Mouse (Mus musculus) heart, embryonic 11.5 days (tissue): ENCODE measurements around the gene Rnf135. TPM values are rescaled to one million over a fixed set of nuclear protein-coding genes. Genes with fewer than 3 reads are reported as not detected.

Experiments
- ATAC-seq: fragments of 200-750 bp; cut with Nextera tagmentation; replicated peaks from 2 replicates; pipeline ENCODE4 v1.8.0; 2017; ENCODE audit warnings: moderate library complexity; ENCODE audit not compliant: insufficient number of reproducible peaks, low FRiP score, low TSS enrichment
- H3K27ac ChIP-seq: fragments of 300-500 bp; sonication (generic); 2 replicates; pipeline ENCODE4 v1.5.1; 2014; ENCODE audit warnings: mild to moderate bottlenecking, low read depth, low read length
- H3K27me3 ChIP-seq: fragments of 300-500 bp; sonication (generic); 2 replicates; pipeline ENCODE4 v1.6.1; 2014; ENCODE audit warnings: mild to moderate bottlenecking, low read length, mixed read lengths; ENCODE audit not compliant: control insufficient read depth, insufficient read depth
- H3K36me3 ChIP-seq: fragments of 300-500 bp; sonication (generic); 2 replicates; pipeline ENCODE4 v1.6.1; 2014; ENCODE audit warnings: mild to moderate bottlenecking, low read length, moderate library complexity, mixed read lengths; ENCODE audit not compliant: control insufficient read depth, insufficient read depth
- H3K4me1 ChIP-seq: fragments of 300-500 bp; sonication (generic); 2 replicates; pipeline ENCODE4 v1.6.1; 2014; ENCODE audit warnings: low read length; ENCODE audit not compliant: control insufficient read depth, insufficient read depth
- H3K4me2 ChIP-seq: fragments of 300-500 bp; sonication (generic); 2 replicates; pipeline ENCODE4 v1.6.1; 2014; ENCODE audit warnings: mild to moderate bottlenecking, moderate library complexity
- H3K4me3 ChIP-seq: fragments of 300-500 bp; sonication (generic); 2 replicates; pipeline ENCODE4 v1.5.1; 2014; ENCODE audit warnings: low read depth, low read length
- H3K9ac ChIP-seq: fragments of 300-500 bp; sonication (generic); 2 replicates; pipeline ENCODE4 v1.6.1; 2014; ENCODE audit warnings: mild to moderate bottlenecking, low read depth, low read length, moderate library complexity
- H3K9me3 ChIP-seq: fragments of 300-500 bp; sonication (generic); replicated peaks from 2 replicates; pipeline ENCODE4 v1.6.1; 2016; ENCODE audit warnings: low read length; ENCODE audit not compliant: control insufficient read depth
- WGBS: fragments of 180-500 bp; shearing (Covaris S2); extraction: QIAGEN DNeasy Blood & Tissue Kit; methylation state at CpG from one replicate; pipeline ENCODE4 v1.1.7; 2014; ENCODE audit not compliant: insufficient replicate concordance; 5-methylcytosine and 5-hydroxymethylcytosine counted together
- polyA plus RNA-seq: library from polyadenylated mRNA; unstranded; fragments of >200 nt; fragmentation: Nextera tagmentation; extraction: Ambion mirVana; gene quantifications from 2 replicates; pipeline ENCODE4 v1.2.1, GENCODE M21; 2014

Gene Rnf135
- polyA plus RNA-seq, 1 experiment from 2014 or later = 6.1 TPM

DNA sequence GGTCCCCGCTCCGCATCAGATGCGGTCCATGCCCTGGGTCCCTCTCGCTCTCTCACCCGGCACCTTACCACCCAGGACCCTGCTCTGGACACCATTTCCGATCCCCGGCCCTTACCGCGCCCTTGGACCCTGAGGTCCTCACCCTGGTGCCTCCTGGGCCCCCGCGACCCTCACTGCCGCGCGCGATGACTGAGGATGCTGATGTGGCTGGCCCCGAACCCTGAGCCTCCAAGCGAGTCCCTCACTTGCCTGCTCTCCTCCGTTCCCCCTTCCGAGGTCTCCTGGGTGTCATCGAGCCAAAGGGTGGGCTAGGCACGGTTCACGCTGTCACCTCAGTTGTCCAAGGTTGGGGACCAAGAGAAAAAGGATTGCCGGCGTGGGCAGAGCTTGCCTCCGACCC lies 29.1 kb upstream of the Rnf135 start:
- ATAC-seq = no peak
- peaks cover 43% of the 10 kb centered on the region for H3K27me3 ChIP-seq

DNA sequence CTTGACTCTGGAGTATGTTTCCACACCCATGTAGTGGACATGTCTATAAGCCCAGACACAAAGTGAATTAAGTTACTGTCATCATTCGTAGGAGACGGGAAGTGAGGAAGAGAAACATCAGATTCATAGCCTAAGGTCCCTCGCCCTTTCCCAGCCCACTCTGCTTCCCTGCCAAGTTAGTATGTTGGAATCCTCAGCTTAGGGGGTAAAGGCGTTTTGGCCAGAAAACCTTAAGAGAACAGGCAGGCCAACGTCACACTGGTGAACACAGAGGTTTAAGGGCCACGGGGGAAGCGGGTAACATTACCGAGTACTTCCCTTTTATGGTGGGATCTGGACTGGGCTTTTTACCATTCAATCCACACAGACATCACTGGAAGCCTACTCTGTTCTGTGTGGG lies 28.1 kb upstream of the Rnf135 start:
- Histone ChIP-seq H3K4me1 (peaks cover 2% of the 10 kb centered on the region; the same call in 1 of the 2 replicates), H3K27me3 (peaks cover 43% of the 10 kb centered on the region), H3K9ac (no peak overlapping the region), H3K36me3 (no peaks in the 10 kb centered on the region), H3K27ac (no peak overlapping the region), H3K9me3 (no peaks in the 10 kb centered on the region), H3K4me2 (no peak overlapping the region), H3K4me3 (no peak overlapping the region)
- no peak for ATAC-seq
- WGBS = 82% methylated on average over 8 of the region's 8 CpGs

More for the DNA sequence above, 29.1 kb upstream of the Rnf135 start:
- no peaks in the 10 kb centered on the region for H3K36me3 ChIP-seq
- no peak overlapping the region for H3K27ac ChIP-seq
- H3K9me3 ChIP-seq = no peaks in the 10 kb centered on the region
- peak overlapping the region; percentile 81 for H3K4me2 ChIP-seq
- peak overlapping the region; percentile 57 for H3K4me3 ChIP-seq
- WGBS = 23% methylated on average over 25 of the region's 25 CpGs
- H3K4me1 ChIP-seq = peaks cover 2% of the 10 kb centered on the region; the same call in 1 of the 2 replicates
- H3K9ac ChIP-seq = no peak overlapping the region; the same call in 1 of the 2 replicates

DNA sequence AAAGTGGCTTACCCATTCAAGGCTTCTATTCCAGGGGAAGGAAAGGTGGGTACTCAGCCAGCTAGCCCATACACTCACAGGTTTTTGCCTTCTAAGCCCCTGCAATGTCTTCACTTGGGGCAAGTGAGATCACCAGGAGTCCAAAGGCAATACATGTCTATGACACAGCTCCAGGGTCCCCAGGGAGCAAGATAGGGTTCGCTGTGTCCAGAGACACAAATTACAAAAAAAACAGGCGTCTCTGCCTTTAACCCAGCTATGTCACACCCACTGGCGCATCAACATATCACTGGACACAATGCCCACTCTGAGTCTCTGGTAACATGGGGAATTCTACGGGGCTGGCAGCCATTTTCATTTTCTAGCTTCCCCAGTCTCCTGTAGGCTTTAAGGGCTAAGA lies 27.7 kb upstream of the Rnf135 start:
- no peak overlapping the region for H3K4me2 ChIP-seq
- H3K36me3 ChIP-seq = no peaks in the 10 kb centered on the region
- H3K9ac ChIP-seq = no peak overlapping the region
- ATAC-seq = no peak
- peaks cover 43% of the 10 kb centered on the region for H3K27me3 ChIP-seq
- H3K9me3 ChIP-seq = no peaks in the 10 kb centered on the region
- no peak overlapping the region for H3K27ac ChIP-seq
- no peak overlapping the region for H3K4me3 ChIP-seq
- WGBS = 81% methylated on average over 4 of the region's 4 CpGs
- peaks cover 2% of the 10 kb centered on the region; the same call in 1 of the 2 replicates for H3K4me1 ChIP-seq

DNA sequence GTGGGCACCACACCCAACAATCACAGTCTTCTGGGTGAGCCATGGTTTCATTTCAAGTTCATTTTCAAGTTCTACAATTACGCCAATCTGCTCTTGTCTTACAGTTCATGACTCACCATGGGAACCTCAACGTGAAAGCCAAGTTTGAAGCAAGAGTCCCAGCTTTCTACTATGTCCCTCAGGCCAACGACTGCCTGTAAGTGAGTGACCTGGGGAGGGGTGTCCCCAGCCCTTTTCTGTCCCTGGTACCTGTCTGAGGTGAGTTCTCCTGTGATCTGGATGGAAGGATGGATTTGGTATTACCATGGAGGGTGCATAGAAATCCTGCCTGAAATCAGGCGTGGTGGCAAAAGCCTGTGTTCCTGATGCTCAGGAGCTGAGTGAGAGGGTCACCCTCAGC lies 26.8 kb upstream of the Rnf135 start:
- no peak overlapping the region for H3K4me2 ChIP-seq
- no peaks in the 10 kb centered on the region for H3K36me3 ChIP-seq
- H3K4me1 ChIP-seq = peaks cover 2% of the 10 kb centered on the region; the same call in 1 of the 2 replicates
- peaks cover 39% of the 10 kb centered on the region for H3K27me3 ChIP-seq
- no peaks in the 10 kb centered on the region for H3K9me3 ChIP-seq
- no peak for ATAC-seq
- H3K4me3 ChIP-seq = no peak overlapping the region
- WGBS = 69% methylated on average over 4 of the region's 4 CpGs
- no peak overlapping the region for H3K27ac ChIP-seq
- no peak overlapping the region for H3K9ac ChIP-seq

DNA sequence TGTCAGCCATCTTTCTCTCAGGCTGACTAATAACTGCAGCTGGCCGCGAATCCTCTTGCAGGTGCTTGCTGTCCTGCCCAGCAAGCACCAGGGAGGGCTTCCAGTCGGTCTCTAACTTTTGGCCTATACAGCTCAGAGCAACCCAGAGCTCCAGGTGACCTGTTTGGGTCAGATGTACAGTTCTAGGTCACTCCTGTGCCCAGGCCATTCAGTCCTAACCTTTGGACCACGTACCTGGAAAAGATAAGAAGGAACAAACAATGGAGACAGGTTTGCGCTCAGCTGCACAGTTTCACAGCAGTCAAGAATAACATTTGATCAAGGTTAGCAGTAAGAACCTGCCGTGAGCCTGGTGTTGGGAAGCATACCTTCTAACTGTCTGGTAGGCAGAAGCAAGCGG lies 24.6 kb upstream of the Rnf135 start:
- Histone ChIP-seq H3K4me2 (no peak overlapping the region), H3K9me3 (no peaks in the 10 kb centered on the region), H3K4me3 (no peak overlapping the region), H3K36me3 (no peaks in the 10 kb centered on the region), H3K9ac (no peak overlapping the region), H3K4me1 (peaks cover 2% of the 10 kb centered on the region; the same call in 1 of the 2 replicates), H3K27me3 (peaks cover 25% of the 10 kb centered on the region), H3K27ac (no peak overlapping the region)
- ATAC-seq = no peak
- WGBS = 75% methylated on average over 7 of the region's 7 CpGs

DNA sequence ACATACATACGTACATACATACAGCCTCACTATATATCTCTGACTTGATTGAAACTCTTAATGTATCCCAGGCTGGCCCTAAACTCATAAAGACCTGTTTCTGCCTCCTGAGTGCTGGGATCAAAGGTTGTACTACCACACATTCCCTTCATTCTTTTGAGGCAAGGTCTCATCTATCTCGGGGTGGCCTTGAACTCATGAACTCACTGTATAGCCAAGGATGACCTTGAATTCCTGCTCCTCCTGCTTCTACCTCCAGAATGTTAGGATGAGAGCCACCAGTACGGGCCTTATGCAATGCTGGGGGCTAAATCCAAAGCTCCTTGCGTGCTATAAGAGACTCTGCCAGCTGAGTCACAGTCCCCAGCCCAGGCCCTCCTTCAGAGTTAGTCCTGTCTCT lies 22.6 kb upstream of the Rnf135 start:
- no peak overlapping the region for H3K4me2 ChIP-seq
- H3K27ac ChIP-seq = no peak overlapping the region
- no peak overlapping the region for H3K9ac ChIP-seq
- no peaks in the 10 kb centered on the region for H3K9me3 ChIP-seq
- H3K4me3 ChIP-seq = no peak overlapping the region
- WGBS = 71% methylated on average over 4 of the region's 4 CpGs
- H3K27me3 ChIP-seq = peaks cover 9% of the 10 kb centered on the region; the same call in 1 of the 2 replicates
- H3K4me1 ChIP-seq = no peaks in the 10 kb centered on the region
- no peaks in the 10 kb centered on the region for H3K36me3 ChIP-seq
- no peak for ATAC-seq

DNA sequence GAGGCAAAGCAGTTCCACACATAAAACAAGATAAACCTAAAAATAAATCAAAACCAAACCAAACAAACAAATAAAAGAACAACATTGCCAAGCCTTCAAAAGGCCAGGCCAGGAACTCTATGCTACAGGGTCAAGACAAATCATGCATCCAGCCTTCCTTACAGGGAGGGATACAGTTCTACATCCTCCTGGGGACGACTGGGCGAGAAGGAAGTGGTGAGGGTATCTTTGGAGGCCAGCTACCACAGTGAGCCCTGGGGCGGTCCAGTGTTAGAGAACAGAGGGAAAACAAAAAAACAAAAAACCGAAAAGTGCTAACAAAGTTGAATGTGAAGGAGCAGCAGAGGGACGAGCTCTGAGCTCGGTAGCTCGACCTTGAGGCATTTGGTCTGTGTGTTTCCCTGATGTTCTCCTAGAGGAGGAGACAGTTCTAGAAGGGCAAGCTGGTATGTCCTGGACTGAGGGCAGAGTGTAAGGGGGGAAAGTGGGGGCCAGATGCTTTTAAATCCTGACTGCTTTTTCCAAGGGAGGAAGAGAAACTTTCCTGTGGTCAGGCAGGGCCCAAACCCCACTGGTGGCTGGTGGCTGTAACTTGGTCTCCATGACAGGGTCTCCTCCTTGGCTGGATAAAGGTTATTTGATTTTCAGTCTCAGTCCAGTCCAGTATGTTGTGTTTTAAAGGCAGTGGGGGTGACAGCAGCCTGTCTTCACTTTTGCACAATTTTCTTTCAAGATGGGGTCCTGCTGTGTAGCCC lies 20.1 kb upstream of the Rnf135 start:
- H3K27ac ChIP-seq = no peak overlapping the region
- H3K4me2 ChIP-seq = no peak overlapping the region
- H3K36me3 ChIP-seq = no peaks in the 10 kb centered on the region
- H3K9ac ChIP-seq = no peak overlapping the region
- no peak overlapping the region for H3K4me3 ChIP-seq
- no peak for ATAC-seq
- no peaks in the 10 kb centered on the region for H3K4me1 ChIP-seq
- 70% methylated on average over 7 of the region's 7 CpGs for WGBS
- H3K27me3 ChIP-seq = no peaks in the 10 kb centered on the region
- no peaks in the 10 kb centered on the region for H3K9me3 ChIP-seq

DNA sequence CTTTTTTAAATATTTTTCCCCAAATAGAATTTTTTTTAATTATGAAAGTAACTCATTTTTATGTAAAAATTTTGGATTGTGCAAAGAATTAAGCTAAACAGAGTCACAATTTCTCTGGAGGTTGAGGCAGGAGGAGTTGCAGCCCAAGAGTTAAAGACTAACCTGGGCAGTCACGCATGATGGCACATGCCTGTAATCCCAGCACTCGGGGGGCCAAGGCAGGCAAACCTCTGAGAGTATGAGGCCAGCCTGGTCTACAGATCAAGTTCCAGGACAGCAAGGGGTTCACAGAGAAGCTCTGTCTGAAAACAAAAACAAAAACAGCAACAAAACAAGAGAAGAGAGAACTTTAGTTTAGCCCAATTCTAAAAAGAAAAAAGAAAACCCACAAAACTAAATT lies 19.4 kb upstream of the Rnf135 start:
- no peaks in the 10 kb centered on the region for H3K36me3 ChIP-seq
- H3K27me3 ChIP-seq = no peaks in the 10 kb centered on the region
- WGBS = 61% methylated on average over 2 of the region's 2 CpGs
- no peaks in the 10 kb centered on the region for H3K9me3 ChIP-seq
- H3K4me3 ChIP-seq = no peak overlapping the region
- H3K27ac ChIP-seq = no peak overlapping the region
- H3K4me2 ChIP-seq = no peak overlapping the region
- ATAC-seq = no peak
- H3K4me1 ChIP-seq = no peaks in the 10 kb centered on the region
- no peak overlapping the region for H3K9ac ChIP-seq

DNA sequence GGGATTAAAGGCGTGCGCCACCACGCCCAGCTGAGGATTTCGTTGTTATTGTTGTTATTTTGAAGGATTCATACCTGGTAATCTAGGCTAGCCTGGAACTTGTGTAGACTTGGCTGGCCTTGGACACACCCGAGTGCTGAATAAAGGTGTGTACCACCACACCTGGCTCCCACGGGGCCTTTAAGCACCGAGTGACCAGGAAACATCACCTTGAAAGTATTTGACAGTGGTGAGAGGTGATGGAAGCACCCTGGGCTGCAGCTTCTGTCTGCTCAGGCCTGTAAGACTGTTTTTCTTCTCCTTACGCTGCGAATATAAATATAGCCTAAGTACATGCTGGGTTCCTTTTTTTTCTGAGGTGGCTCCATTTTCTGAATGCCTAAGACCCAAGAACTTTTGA lies 15.5 kb upstream of the Rnf135 start:
- H3K9me3 ChIP-seq = no peaks in the 10 kb centered on the region
- no peak for ATAC-seq
- H3K9ac ChIP-seq = no peak overlapping the region
- H3K27me3 ChIP-seq = no peaks in the 10 kb centered on the region
- H3K4me1 ChIP-seq = no peaks in the 10 kb centered on the region
- WGBS = 85% methylated on average over 9 of the region's 9 CpGs
- H3K27ac ChIP-seq = no peak overlapping the region
- H3K4me2 ChIP-seq = no peak overlapping the region
- H3K4me3 ChIP-seq = no peak overlapping the region
- H3K36me3 ChIP-seq = no peaks in the 10 kb centered on the region
